Mouse (Mus musculus) C2C12 (cell line): ENCODE results near the gene Ranbp3l.

Source experiments
- CTCF ChIP-seq: IDR thresholded peaks from one replicate; pipeline ENCODE4 v1.5.1; 2011; ENCODE audit not compliant: control insufficient read depth, insufficient read depth, insufficient read length
- MAX ChIP-seq: IDR thresholded peaks from one replicate; pipeline ENCODE4 v1.6.1; 2011; ENCODE audit warnings: mild to moderate bottlenecking, control low read depth
- MYOD1 ChIP-seq: IDR thresholded peaks from one replicate; pipeline ENCODE4 v1.6.1; 2011; ENCODE audit warnings: low read depth; ENCODE audit not compliant: control insufficient read depth, insufficient read length

GRCm38 (mm10) chr15:9059856-9060255 is 92.1 kb downstream of the Ranbp3l start:
- TF ChIP-seq CTCF (no peak), MYOD1 (no peak), MAX (no peak)
